Mouse (Mus musculus) stomach, embryonic 14.5 days (tissue): Measurements from ENCODE around the gene Gm49322. TPM values are rescaled to one million over a fixed set of nuclear protein-coding genes. Genes with fewer than 3 reads are reported as not detected.
A peak's percentile ranks its signal among the peaks of the same experiment; 100 is the strongest.

Experiments used
- ATAC-seq: fragments of 200-750 bp; cut with Nextera tagmentation; 2 replicates; pipeline ENCODE4 v1.8.0; 2017; ENCODE audit warnings: low read depth, moderate TSS enrichment; ENCODE audit not compliant: insufficient number of reproducible peaks, insufficient read depth, low FRiP score
- H3K27ac ChIP-seq: fragments of 300-500 bp; sonication (generic); 2 replicates; pipeline ENCODE4 v1.5.1; 2014; ENCODE audit warnings: mild to moderate bottlenecking, low read length, moderate library complexity, mixed read lengths
- H3K27me3 ChIP-seq: fragments of 300-500 bp; sonication (generic); 2 replicates; pipeline ENCODE4 v1.6.1; 2014; ENCODE audit warnings: low read length, control low read depth, mixed read lengths; ENCODE audit not compliant: control insufficient read depth, insufficient read depth
- H3K36me3 ChIP-seq: fragments of 300-500 bp; sonication (generic); 2 replicates; pipeline ENCODE4 v1.6.1; 2014; ENCODE audit warnings: mild to moderate bottlenecking, control low read depth, low read length, moderate library complexity, mixed read lengths; ENCODE audit not compliant: control insufficient read depth, insufficient read depth
- H3K4me1 ChIP-seq: fragments of 300-500 bp; sonication (generic); 2 replicates; pipeline ENCODE4 v1.6.1; 2014; ENCODE audit warnings: low read length, control low read depth, mixed read lengths; ENCODE audit not compliant: control insufficient read depth, insufficient read depth
- H3K4me2 ChIP-seq: fragments of 300-500 bp; sonication (generic); replicated peaks from 2 replicates; pipeline ENCODE4 v1.6.1; 2014; ENCODE audit warnings: low read depth, low read length, control low read depth
- H3K4me3 ChIP-seq: fragments of 300-500 bp; sonication (generic); 2 replicates; pipeline ENCODE4 v1.5.1; 2014; ENCODE audit warnings: low read depth, low read length, control low read depth
- H3K9ac ChIP-seq: fragments of 300-500 bp; sonication (generic); replicated peaks from 2 replicates; pipeline ENCODE4 v1.6.1; 2014; ENCODE audit warnings: low read depth, mild to moderate bottlenecking, control low read depth, low read length, moderate library complexity, mixed read lengths
- H3K9me3 ChIP-seq: fragments of 300-500 bp; sonication (generic); 2 replicates; pipeline ENCODE4 v1.6.1; 2016; ENCODE audit warnings: low read depth, low read length, control low read depth; ENCODE audit not compliant: control insufficient read depth
- WGBS: fragments of 180-500 bp; shearing (Covaris S2); extraction: QIAGEN DNeasy Blood & Tissue Kit; methylation state at CpG from one replicate; pipeline ENCODE4 v1.1.7; 2014; 5-methylcytosine and 5-hydroxymethylcytosine counted together
- polyA plus RNA-seq: library from polyadenylated mRNA; unstranded; fragments of >200 nt; fragmentation: Nextera tagmentation; extraction: Ambion mirVana; gene quantifications from 2 replicates; pipeline ENCODE4 v1.2.1, GENCODE M21; 2014

Gene Gm49322
- polyA plus RNA-seq, 1 experiment from 2014 or later = 1.5 TPM

- no peak overlapping the region for H3K9ac ChIP-seq
- WGBS = 89% methylated on average over 10 of the region's 10 CpGs
- H3K27me3 ChIP-seq = no peaks in the 10 kb centered on the region
- H3K27ac ChIP-seq = no peak overlapping the region
- no peaks in the 10 kb centered on the region for H3K9me3 ChIP-seq
- no peak overlapping the region for H3K4me3 ChIP-seq
- H3K4me1 ChIP-seq = peaks cover 49% of the 10 kb centered on the region
- ATAC-seq = no peak
- H3K4me2 ChIP-seq = no peak overlapping the region
- peaks cover 11% of the 10 kb centered on the region for H3K36me3 ChIP-seq
These were observed 35.4 kb upstream of the Gm49322 start for GRCm38 (mm10) chr10:80570419-80570818.

GRCm38 (mm10) chr10:80570871-80571836 lies 34.7 kb upstream of the Gm49322 start:
- 0 out of 2 replicates have a peak, but pooled peaks have one; percentile 15 for ATAC-seq
- peaks cover 55% of the 10 kb centered on the region for H3K4me1 ChIP-seq
- 21% methylated on average over 30 of the region's 30 CpGs for WGBS
- H3K9ac ChIP-seq = peak overlapping the region; percentile 36; the same call in 1 of the 2 replicates
- H3K4me2 ChIP-seq = peak overlapping the region; percentile 29
- no peaks in the 10 kb centered on the region for H3K27me3 ChIP-seq
- peaks cover 11% of the 10 kb centered on the region for H3K36me3 ChIP-seq
- peak overlapping the region; percentile 21 for H3K27ac ChIP-seq
- H3K4me3 ChIP-seq = peak overlapping the region; percentile 3; the same call in 1 of the 2 replicates
- no peaks in the 10 kb centered on the region for H3K9me3 ChIP-seq

DNA sequence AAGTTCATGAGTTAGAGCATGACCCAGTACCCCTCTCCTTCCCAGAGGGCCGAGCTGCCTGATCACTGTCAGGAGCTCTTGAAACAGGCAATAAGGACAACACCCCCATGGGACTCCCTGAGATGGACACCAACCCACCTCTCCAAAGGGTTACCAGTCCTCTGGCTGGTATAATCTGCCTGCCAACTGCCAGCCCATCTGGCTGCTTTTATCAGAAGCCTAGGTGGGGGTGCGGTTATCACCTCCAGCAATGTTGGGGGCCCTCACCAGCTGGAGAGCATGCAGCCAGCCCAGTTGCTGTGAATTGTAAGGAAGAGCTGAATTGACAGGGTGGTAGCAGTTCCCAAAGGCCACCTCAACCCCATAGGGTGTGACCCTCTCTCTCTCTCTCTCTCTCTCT lies 33.3 kb upstream of the Gm49322 start:
- no peak overlapping the region for H3K27ac ChIP-seq
- no peaks in the 10 kb centered on the region for H3K27me3 ChIP-seq
- H3K9ac ChIP-seq = no peak overlapping the region
- peaks cover 55% of the 10 kb centered on the region for H3K4me1 ChIP-seq
- peaks cover 11% of the 10 kb centered on the region for H3K36me3 ChIP-seq
- no peaks in the 10 kb centered on the region for H3K9me3 ChIP-seq
- 86% methylated on average over 2 of the region's 2 CpGs for WGBS
- ATAC-seq = no peak
- no peak overlapping the region for H3K4me3 ChIP-seq
- no peak overlapping the region for H3K4me2 ChIP-seq

GRCm38 (mm10) chr10:80573944-80574343 lies 31.9 kb upstream of the Gm49322 start:
- Histone ChIP-seq H3K27ac (no peak overlapping the region; the same call in 1 of the 2 replicates), H3K27me3 (no peaks in the 10 kb centered on the region), H3K4me1 (peaks cover 59% of the 10 kb centered on the region), H3K9ac (no peak overlapping the region), H3K4me2 (peak overlapping the region; percentile 12; the same call in 1 of the 2 replicates), H3K4me3 (no peak overlapping the region), H3K36me3 (no peaks in the 10 kb centered on the region), H3K9me3 (no peaks in the 10 kb centered on the region)
- 61% methylated on average over 9 of the region's 9 CpGs for WGBS
- ATAC-seq = no peak

DNA sequence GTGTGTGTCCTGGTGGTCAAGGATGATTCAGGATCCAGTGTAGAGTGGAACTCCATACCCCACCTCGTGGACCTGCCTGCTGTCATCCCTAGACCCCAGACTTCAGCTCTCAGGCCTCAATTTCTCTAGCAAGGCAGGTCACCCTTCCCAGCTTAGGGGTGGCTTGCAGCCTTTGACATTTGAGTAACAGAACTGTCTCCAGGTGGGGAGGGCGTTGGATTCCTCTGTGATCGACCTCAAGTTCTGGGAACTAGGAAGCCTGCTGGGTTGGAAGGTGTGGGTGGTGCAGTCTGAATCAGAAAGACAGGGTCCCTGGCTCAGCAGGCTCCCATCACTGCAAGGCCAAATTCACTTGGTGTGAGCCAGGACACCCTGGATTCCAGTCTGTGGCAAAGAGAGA lies 30.9 kb upstream of the Gm49322 start:
- Histone ChIP-seq H3K9ac (no peak overlapping the region), H3K4me2 (peak overlapping the region; percentile 65; the same call in 1 of the 2 replicates), H3K4me1 (peaks cover 54% of the 10 kb centered on the region), H3K4me3 (no peak overlapping the region), H3K36me3 (no peaks in the 10 kb centered on the region), H3K27me3 (no peaks in the 10 kb centered on the region), H3K27ac (no peak overlapping the region), H3K9me3 (no peaks in the 10 kb centered on the region)
- WGBS = 68% methylated on average over 3 of the region's 3 CpGs
- no peak for ATAC-seq

DNA sequence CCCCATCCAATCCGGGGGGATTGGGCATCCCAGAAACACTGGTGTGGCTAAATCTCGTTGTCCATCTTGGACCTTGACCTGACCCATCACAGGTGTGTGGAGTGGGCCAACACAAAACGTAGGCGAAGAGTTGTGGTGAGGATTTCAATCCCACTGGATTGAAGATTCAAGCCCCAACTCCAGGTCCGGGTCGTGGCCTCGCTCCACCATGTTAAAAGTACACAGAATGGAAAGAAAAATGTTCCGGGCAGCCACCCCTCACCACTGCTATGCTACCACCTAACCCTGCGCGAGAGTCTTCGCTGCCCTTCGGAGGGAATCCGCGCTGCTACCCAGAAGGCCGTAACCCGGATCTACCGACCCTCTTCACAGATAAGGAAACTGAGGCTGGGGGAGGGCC lies 29.9 kb upstream of the Gm49322 start:
- H3K4me2 ChIP-seq = peak overlapping the region; percentile 65
- no peak for ATAC-seq
- no peak overlapping the region for H3K27ac ChIP-seq
- peak overlapping the region; percentile 82 for H3K4me3 ChIP-seq
- 12% methylated on average over 17 of the region's 17 CpGs for WGBS
- no peaks in the 10 kb centered on the region for H3K27me3 ChIP-seq
- H3K4me1 ChIP-seq = peaks cover 46% of the 10 kb centered on the region
- peak overlapping the region; percentile 74 for H3K9ac ChIP-seq
- no peaks in the 10 kb centered on the region for H3K9me3 ChIP-seq
- no peaks in the 10 kb centered on the region for H3K36me3 ChIP-seq

DNA sequence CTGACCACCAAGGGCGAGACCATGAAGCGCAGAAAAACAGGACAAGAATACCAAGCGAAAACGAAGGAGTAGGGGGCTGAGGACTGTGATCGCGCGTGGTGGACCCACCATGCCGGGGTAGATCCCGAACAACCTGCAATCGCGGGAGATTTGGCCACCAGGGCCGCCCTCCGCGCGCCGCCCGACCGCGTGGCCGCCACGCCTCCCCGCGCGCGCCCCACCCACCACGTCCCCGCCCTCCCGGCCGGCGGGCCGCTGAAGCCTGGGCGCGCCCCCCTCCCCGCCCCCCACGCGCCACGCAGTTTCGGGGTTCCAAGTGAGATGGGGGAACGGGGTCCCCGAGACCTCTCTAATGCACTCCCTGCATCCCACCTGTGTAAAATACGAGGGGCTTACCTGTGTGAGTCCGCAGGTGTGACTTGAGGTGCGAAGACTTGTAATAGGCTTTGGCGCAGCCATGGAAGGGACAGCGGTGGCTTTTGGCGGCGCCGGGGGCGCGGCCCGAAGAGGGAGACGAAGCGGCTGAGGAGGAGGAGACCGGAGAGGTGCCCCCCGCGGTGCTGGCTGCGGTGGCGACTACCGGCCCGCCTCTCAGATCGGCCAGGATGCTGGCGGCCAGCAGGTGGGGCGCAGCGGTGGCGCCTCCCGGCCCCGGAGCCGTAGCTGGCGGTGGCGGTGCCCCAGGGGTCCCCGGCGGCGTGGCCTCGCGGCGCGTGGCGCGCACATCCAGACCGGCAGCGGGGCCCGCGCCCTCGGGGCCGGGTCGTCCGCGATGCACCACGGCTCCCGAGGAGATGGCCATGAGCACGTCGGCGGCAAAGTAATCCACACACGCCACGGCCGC lies 29.2 kb upstream of the Gm49322 start:
- WGBS = under 1% methylated on average over 79 of the region's 96 CpGs
- peak overlapping the region; percentile 74 for H3K9ac ChIP-seq
- H3K4me1 ChIP-seq = peaks cover 40% of the 10 kb centered on the region
- no peaks in the 10 kb centered on the region for H3K9me3 ChIP-seq
- ATAC-seq = no peak
- peak overlapping the region; percentile 65 for H3K4me2 ChIP-seq
- no peaks in the 10 kb centered on the region for H3K27me3 ChIP-seq
- H3K4me3 ChIP-seq = peak overlapping the region; percentile 82
- H3K36me3 ChIP-seq = no peaks in the 10 kb centered on the region
- peak overlapping the region; percentile 88 for H3K27ac ChIP-seq
